Mouse (Mus musculus): Measurements from ENCODE around the gene Pard3b.

DNA sequence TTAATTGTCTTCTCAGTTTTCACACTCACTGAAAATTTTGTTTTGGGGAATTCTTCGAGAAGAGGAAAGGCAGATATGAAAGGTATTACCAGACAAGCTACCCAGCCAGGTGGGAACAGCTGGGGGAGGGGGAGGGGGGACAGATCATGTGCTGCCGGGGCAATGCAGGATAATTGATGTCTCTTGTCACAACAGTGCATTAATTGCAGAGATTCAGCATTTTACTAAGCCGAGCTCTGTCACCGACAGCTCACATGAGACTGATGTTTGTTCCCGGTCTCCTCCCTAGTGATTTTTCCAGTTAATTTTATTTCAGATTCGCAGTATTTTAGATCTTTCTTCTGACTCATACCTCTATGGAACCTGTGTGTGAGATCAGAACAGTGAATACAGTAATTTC is 850.2 kb downstream of the Pard3b start:
- TF ChIP-seq POLR2AphosphoS2 (IDR thresholded peaks at IDR 0.05; ENCODE audit: low read depth, low read length) (no peak), TBP (conservative IDR thresholded peaks at IDR 0.05; ENCODE audit: low read depth, low read length) (no peak), CTCF (conservative IDR thresholded peaks at IDR 0.05 in 1 of 2, IDR thresholded peaks at IDR 0.05 in 1 of 2; ENCODE audit: low read depth in 2 of 2, low read length in 2 of 2) (no peak), ELF1 (IDR thresholded peaks at IDR 0.05; ENCODE audit: low read depth, low read length) (no peak), MAX (IDR thresholded peaks at IDR 0.05; ENCODE audit: low read length) (no peak), USF1 (IDR thresholded peaks at IDR 0.05; ENCODE audit: low read depth, low read length) (no peak), POLR2A (IDR thresholded peaks at IDR 0.05; ENCODE audit: low read depth, low read length) (no peak), CHD2 (IDR thresholded peaks at IDR 0.05; ENCODE audit: low read length) (no peak), E2F4 (IDR thresholded peaks at IDR 0.05; ENCODE audit: insufficient replicate concordance, low read depth, low read length) (no peak)
